Mouse (Mus musculus) hindbrain, embryonic 12.5 days (tissue): ENCODE results near the gene Palmd. TPM values are rescaled to one million over a fixed set of nuclear protein-coding genes. Genes with fewer than 3 reads are reported as not detected.
A peak's percentile ranks its signal among the peaks of the same experiment; 100 is the strongest.

ENCODE experiments used
- ATAC-seq: fragments of 200-750 bp; cut with Nextera tagmentation; 2 replicates; pipeline ENCODE4 v1.8.0; 2017; ENCODE audit warnings: moderate TSS enrichment; ENCODE audit not compliant: low FRiP score
- H3K27ac ChIP-seq: fragments of 300-500 bp; sonication (generic); 2 replicates; pipeline ENCODE4 v1.5.1; 2016; ENCODE audit warnings: mild to moderate bottlenecking
- H3K27me3 ChIP-seq: fragments of 300-500 bp; sonication (generic); 2 replicates; pipeline ENCODE4 v1.6.1; 2016; ENCODE audit warnings: mild to moderate bottlenecking
- H3K36me3 ChIP-seq: fragments of 300-500 bp; sonication (generic); 2 replicates; pipeline ENCODE4 v1.6.1; 2016; ENCODE audit warnings: mild to moderate bottlenecking
- H3K4me1 ChIP-seq: fragments of 300-500 bp; sonication (generic); 2 replicates; pipeline ENCODE4 v1.6.1; 2016
- H3K4me2 ChIP-seq: fragments of 300-500 bp; sonication (generic); replicated peaks from 2 replicates; pipeline ENCODE4 v1.6.1; 2016; ENCODE audit warnings: mild to moderate bottlenecking
- H3K4me3 ChIP-seq: fragments of 300-500 bp; sonication (generic); 2 replicates; pipeline ENCODE4 v1.5.1; 2016; ENCODE audit warnings: mild to moderate bottlenecking
- H3K9ac ChIP-seq: fragments of 300-500 bp; sonication (generic); 2 replicates; pipeline ENCODE4 v1.6.1; 2016; ENCODE audit warnings: mild to moderate bottlenecking, moderate library complexity
- H3K9me3 ChIP-seq: fragments of 300-500 bp; sonication (generic); replicated peaks from 2 replicates; pipeline ENCODE4 v1.6.1; 2016; ENCODE audit warnings: mild to moderate bottlenecking
- WGBS: fragments of 180-500 bp; shearing (Covaris S2); methylation state at CpG from one replicate; pipeline ENCODE4 v1.1.7; 2016; 5-methylcytosine and 5-hydroxymethylcytosine counted together
- polyA plus RNA-seq: library from polyadenylated mRNA; unstranded; fragments of >200 nt; fragmentation: Nextera tagmentation; extraction: Ambion mirVana; gene quantifications from 2 replicates; pipeline ENCODE4 v1.2.1, GENCODE M21; 2016

Gene Palmd
- polyA plus RNA-seq, 1 experiment from 2014 or later = 6.9 TPM

DNA sequence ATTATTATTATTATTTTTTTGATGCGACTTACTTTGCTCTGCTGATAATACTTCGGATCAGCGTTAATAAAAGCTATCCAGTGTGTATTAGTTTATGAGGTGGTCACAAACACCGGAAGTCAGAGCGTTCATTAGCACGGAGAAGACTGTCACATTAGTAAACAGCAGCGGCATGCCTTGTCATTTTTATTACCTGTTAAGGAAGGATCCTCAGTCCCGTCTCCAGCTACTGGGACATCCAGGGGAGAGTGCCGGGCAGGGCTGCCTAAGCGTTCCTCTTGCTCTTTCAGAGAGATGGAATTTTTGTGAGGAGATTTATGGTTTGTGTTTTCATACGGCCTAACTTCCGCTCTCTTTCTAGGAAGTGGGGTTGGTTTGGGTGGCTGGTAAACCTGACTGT is 45.7 kb downstream of the Palmd start:
- WGBS = 86% methylated on average over 12 of the region's 12 CpGs
- H3K4me1 ChIP-seq = no peaks in the 10 kb centered on the region
- no peak overlapping the region for H3K27ac ChIP-seq
- H3K9me3 ChIP-seq = no peaks in the 10 kb centered on the region
- no peak overlapping the region for H3K4me2 ChIP-seq
- ATAC-seq = no peak
- H3K27me3 ChIP-seq = no peaks in the 10 kb centered on the region
- H3K9ac ChIP-seq = no peak overlapping the region
- H3K36me3 ChIP-seq = no peaks in the 10 kb centered on the region
- no peak overlapping the region for H3K4me3 ChIP-seq

DNA sequence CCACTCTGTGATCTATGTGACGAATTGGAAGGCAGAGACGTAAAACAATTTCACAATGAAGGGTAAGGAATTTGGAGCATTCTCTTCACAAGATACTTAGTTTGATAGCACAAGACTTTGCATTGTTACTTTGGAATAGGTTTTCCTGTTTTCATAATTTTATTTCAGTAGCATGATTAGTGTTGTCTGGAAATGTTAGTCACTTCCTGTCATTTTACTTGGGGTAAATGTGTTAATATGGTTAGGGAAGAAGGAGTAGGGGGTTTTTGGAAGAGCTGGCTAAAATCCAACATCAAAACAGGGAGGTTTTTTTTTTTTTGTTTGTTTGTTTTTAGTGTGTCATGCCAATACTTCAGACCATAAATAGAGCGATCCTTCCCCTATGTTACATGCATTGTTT is 47.3 kb downstream of the Palmd start:
- H3K4me3 ChIP-seq = no peak overlapping the region
- no peaks in the 10 kb centered on the region for H3K4me1 ChIP-seq
- no peak for ATAC-seq
- no peak overlapping the region for H3K27ac ChIP-seq
- no peaks in the 10 kb centered on the region for H3K27me3 ChIP-seq
- WGBS = 83% methylated on average over 3 of the region's 3 CpGs
- no peaks in the 10 kb centered on the region for H3K36me3 ChIP-seq
- H3K9me3 ChIP-seq = no peaks in the 10 kb centered on the region
- no peak overlapping the region for H3K4me2 ChIP-seq
- no peak overlapping the region for H3K9ac ChIP-seq

DNA sequence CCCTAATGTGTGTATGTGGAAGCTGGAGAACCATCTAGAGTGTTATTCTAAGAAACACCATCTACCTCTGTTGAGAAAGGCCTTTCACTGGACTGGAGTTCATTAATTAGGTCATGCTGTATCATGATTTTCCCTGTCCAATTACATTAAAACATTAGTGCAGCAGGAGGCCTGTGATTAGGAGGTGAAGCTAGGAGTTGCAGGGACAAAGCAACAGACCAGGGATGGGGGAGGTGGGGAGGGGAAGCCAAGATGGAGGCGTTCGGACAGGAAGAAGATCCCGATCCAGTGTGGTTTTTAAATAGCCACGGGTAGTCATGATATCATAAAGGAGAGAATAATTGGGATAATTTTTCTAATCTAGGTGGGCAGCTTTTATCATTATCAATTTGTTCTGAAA is 51.8 kb downstream of the Palmd start:
- Histone ChIP-seq H3K9ac (no peak overlapping the region), H3K27me3 (no peaks in the 10 kb centered on the region), H3K27ac (no peak overlapping the region), H3K9me3 (no peaks in the 10 kb centered on the region), H3K4me3 (no peak overlapping the region), H3K36me3 (no peaks in the 10 kb centered on the region), H3K4me1 (no peaks in the 10 kb centered on the region), H3K4me2 (no peak overlapping the region)
- no peak for ATAC-seq
- WGBS = 94% methylated on average over 4 of the region's 4 CpGs

DNA sequence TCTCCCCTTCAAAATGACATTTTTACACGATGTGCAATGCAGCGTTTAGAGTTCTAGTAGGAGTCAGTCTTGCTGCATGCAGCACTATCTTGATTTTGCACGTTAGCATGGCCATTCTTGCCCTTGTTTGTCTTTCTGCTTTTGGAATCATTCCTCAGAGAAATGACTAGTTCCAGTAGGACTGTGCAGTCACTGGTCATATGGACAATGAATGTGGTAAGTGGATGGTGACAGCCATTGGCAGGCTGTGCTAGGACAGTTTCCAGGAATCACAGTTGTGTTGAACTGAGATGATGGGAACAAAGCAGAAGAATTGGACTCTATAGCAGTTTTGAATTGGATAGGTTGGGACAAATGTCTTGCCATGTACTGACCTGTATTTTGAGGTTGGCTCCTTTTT is 53.9 kb downstream of the Palmd start:
- Histone ChIP-seq H3K4me3 (no peak overlapping the region), H3K4me1 (no peaks in the 10 kb centered on the region), H3K27me3 (no peaks in the 10 kb centered on the region), H3K9ac (no peak overlapping the region), H3K36me3 (no peaks in the 10 kb centered on the region), H3K4me2 (no peak overlapping the region), H3K27ac (no peak overlapping the region), H3K9me3 (no peaks in the 10 kb centered on the region)
- 87% methylated on average over 3 of the region's 3 CpGs for WGBS
- ATAC-seq = no peak

DNA sequence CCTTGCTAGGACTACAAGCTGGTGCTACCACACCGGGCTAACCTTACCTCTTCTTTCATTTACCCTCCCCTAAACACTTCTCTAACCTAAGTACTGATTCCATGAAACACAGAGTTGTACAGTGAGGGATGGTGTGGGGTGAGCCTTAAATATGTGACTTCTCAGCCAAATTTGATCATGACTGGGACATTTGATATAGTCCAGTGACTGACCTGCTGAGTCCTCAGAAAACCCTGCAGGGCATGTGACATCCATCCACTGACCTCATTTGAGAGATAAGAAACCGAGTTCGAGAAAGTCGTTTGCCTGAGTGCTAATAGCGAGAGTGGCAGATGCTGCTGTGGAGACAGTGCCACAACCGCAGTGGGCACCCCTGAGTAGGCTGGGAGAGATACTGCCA is 54.4 kb downstream of the Palmd start:
- Histone ChIP-seq H3K4me1 (no peaks in the 10 kb centered on the region), H3K4me2 (no peak overlapping the region), H3K4me3 (no peak overlapping the region), H3K36me3 (no peaks in the 10 kb centered on the region), H3K27ac (no peak overlapping the region), H3K9me3 (no peaks in the 10 kb centered on the region), H3K9ac (no peak overlapping the region), H3K27me3 (no peaks in the 10 kb centered on the region)
- 92% methylated on average over 6 of the region's 6 CpGs for WGBS
- no peak for ATAC-seq

DNA sequence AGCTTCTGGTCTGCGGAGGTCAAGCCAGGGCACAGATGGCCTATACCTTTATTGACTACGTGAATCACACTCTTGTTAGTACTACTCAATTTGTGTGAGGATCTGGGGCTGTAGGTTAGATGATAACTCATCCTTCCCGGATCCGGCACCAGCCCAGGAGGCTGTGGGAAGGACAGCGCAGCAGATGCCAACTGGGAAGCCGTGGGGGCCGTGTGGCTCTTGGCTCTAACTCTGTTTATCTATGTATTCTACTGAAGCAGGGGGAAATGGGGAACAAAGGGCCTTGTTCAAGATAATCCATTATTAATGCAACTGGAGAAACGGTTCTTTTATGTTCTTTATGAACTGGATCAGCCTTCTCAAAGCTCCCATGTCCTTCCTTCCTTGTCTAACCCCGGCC is 62.2 kb downstream of the Palmd start:
- ATAC-seq = no peak
- Histone ChIP-seq H3K4me1 (no peaks in the 10 kb centered on the region), H3K36me3 (no peaks in the 10 kb centered on the region), H3K9ac (no peak overlapping the region), H3K4me2 (no peak overlapping the region), H3K27ac (no peak overlapping the region), H3K9me3 (no peaks in the 10 kb centered on the region), H3K4me3 (no peak overlapping the region), H3K27me3 (no peaks in the 10 kb centered on the region)
- 67% methylated on average over 9 of the region's 9 CpGs for whole genome bisulfite sequencing

DNA sequence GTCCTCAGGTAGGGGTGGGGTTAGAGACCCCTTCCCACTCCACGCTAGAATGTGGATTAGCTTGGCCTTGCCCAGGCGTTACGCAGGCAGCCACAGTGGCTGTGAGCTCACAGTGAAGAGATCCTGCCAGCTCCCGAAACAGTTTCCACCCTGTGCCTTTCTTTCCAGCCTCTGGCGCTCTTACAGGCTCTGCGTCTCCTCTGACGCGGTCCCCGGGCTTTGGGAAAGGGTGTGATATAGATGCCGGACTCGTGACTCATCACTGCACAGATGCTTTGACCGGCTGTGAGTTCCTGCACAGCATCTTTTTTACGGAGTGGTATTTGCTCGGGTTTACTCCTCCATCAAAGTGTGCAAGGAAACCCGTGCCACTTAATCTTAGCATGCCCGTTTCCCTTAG is 62.9 kb downstream of the Palmd start:
- H3K9me3 ChIP-seq = no peaks in the 10 kb centered on the region
- H3K4me2 ChIP-seq = no peak overlapping the region
- H3K27me3 ChIP-seq = no peaks in the 10 kb centered on the region
- H3K9ac ChIP-seq = no peak overlapping the region
- no peaks in the 10 kb centered on the region for H3K4me1 ChIP-seq
- no peak for ATAC-seq
- 89% methylated on average over 16 of the region's 16 CpGs for WGBS
- no peak overlapping the region for H3K27ac ChIP-seq
- H3K4me3 ChIP-seq = no peak overlapping the region
- no peaks in the 10 kb centered on the region for H3K36me3 ChIP-seq

DNA sequence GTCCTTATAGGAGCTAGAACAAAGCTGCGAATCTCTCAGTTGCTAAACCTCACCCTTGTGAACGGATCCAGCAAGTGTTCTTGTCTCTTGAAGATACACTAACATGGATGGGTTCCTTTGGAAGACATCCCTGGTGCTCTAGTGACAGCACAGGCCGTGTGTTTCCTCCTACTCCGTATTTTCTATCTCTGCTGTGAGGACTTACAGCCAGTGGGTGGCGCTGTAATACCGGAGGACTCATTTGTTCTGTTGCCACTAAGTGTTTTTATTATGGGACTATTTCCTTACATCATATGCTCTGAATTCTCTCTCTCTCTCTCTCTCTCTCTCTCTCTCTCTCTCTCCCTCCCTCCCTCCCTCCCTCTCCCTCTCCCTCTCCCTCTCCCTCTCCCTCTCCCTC is 64.6 kb downstream of the Palmd start:
- no peak overlapping the region for H3K27ac ChIP-seq
- H3K9ac ChIP-seq = 0 out of 2 replicates have a peak overlapping the region, but pooled peaks have one; percentile 27
- H3K4me2 ChIP-seq = no peak overlapping the region
- no peak overlapping the region for H3K4me3 ChIP-seq
- WGBS = 22% methylated on average over 6 of the region's 6 CpGs
- no peaks in the 10 kb centered on the region for H3K36me3 ChIP-seq
- H3K4me1 ChIP-seq = no peaks in the 10 kb centered on the region
- ATAC-seq = 0 out of 2 replicates have a peak, but pooled peaks have one; percentile 39
- no peaks in the 10 kb centered on the region for H3K27me3 ChIP-seq
- no peaks in the 10 kb centered on the region for H3K9me3 ChIP-seq

DNA sequence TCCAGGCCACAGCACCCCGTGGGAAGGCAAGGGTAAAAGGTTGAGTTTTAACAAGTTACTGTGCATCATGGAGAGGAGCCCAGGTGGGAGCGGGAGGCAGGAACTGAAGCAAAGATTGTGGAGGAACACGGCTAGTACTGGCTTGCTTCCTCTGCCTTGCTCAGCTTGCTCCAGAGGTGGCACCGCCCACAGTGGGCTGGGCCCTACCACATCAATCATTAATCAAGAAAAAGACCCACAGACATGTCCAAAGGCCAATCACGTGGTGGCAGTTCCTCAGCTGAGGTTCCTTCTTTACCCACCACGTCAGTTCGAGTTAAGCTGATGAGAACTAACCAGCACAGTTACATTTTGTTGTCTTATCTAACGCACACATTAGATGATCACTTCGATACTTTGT is 75.9 kb downstream of the Palmd start:
- H3K9ac ChIP-seq = no peak overlapping the region
- no peak overlapping the region for H3K4me2 ChIP-seq
- H3K4me1 ChIP-seq = peaks cover 6% of the 10 kb centered on the region; the same call in 1 of the 2 replicates
- H3K27me3 ChIP-seq = no peaks in the 10 kb centered on the region
- WGBS = 83% methylated on average over 9 of the region's 9 CpGs
- no peaks in the 10 kb centered on the region for H3K9me3 ChIP-seq
- ATAC-seq = no peak
- H3K36me3 ChIP-seq = no peaks in the 10 kb centered on the region
- no peak overlapping the region for H3K4me3 ChIP-seq
- H3K27ac ChIP-seq = no peak overlapping the region

DNA sequence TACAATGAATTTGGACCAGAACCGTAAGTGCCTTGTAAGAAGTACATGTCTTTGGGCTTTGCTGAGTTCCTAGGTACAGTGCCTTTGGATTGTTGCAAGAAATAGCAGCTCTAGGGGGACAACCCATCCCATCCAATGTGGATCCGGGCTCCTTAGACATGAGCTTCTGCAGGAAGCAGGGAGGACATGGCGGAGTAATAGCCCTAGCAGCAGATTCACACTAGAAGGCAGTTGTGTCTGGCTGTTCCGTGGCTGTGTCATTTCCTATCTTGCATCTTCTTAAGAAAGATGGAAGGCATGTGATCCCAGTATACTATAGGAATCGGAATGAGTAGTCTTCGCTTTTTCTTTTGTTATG is 76.6 kb downstream of the Palmd start:
- Histone ChIP-seq H3K9me3 (no peaks in the 10 kb centered on the region), H3K4me3 (no peak overlapping the region), H3K27ac (no peak overlapping the region), H3K36me3 (no peaks in the 10 kb centered on the region), H3K4me1 (peaks cover 6% of the 10 kb centered on the region; the same call in 1 of the 2 replicates), H3K4me2 (0 out of 2 replicates have a peak overlapping the region, but pooled peaks have one; percentile 19), H3K9ac (no peak overlapping the region), H3K27me3 (no peaks in the 10 kb centered on the region)
- WGBS = 88% methylated on average over 6 of the region's 6 CpGs
- 0 out of 2 replicates have a peak, but pooled peaks have one; percentile 50 for ATAC-seq

DNA sequence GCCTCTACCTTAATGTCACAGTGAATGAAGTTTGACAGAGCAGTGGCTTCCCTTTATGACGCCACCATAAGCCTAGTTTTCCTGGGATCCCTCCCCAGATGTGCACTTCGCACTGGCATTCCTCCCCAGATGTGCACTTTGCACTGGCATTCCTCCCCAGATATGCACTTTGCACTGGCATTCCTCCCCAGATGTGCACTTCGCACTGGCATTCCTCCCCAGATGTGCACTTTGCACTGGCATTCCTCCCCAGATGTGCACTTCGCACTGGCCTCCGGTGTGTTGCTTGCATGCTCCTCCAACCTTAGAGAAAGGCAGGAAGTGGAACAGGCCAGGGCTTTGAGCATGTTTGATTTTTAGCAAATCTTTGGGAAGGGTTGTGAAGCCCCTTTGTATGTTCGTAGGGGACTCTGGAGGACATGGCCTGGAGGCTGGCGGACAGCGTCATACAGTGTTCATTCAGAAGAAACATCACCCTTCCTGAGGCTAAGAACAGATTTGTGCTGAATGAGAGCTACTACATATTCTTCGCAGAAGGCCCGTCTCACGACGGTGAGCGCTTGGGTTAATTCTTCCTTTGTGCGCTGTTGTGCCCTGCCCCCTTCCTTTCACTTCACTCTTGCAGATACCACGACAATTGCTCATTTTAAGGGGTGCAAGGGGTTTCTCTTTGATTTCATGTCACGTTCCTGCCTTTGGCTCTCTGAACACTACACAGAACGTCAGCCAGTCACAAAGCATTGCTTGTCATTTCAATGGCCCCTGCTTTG is 77.2 kb downstream of the Palmd start:
- no peak overlapping the region for H3K4me3 ChIP-seq
- no peaks in the 10 kb centered on the region for H3K9me3 ChIP-seq
- H3K27ac ChIP-seq = no peak overlapping the region
- peak; percentile 63 for ATAC-seq
- no peak overlapping the region for H3K9ac ChIP-seq
- peak overlapping the region; percentile 19; the same call in 1 of the 2 replicates for H3K4me2 ChIP-seq
- H3K36me3 ChIP-seq = no peaks in the 10 kb centered on the region
- no peaks in the 10 kb centered on the region for H3K27me3 ChIP-seq
- H3K4me1 ChIP-seq = peaks cover 6% of the 10 kb centered on the region; the same call in 1 of the 2 replicates
- WGBS = 65% methylated on average over 17 of the region's 17 CpGs

DNA sequence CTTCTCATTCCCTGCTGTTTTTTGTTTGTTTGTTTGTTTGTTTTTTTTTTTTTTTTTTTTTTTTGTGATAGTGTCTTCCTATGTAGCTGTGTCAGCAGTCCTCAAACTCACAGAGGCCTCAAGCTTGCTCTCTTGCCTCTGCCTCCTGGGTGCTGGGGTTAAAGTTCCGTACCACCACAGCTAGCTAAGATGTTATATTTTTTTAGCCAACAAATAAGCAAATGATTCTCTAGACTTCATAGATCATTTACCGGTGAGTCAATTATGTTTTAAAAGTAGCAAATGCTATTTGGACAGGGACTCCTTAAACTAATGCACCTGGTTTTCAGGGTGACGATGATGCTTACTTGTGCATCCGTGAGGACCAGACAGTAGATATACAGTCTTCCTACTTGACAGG is 78.2 kb downstream of the Palmd start:
- 96% methylated on average over 4 of the region's 4 CpGs for WGBS
- Histone ChIP-seq H3K4me3 (no peak overlapping the region), H3K27ac (no peak overlapping the region), H3K36me3 (no peaks in the 10 kb centered on the region), H3K9ac (no peak overlapping the region), H3K4me2 (no peak overlapping the region), H3K4me1 (peaks cover 6% of the 10 kb centered on the region; the same call in 1 of the 2 replicates), H3K27me3 (no peaks in the 10 kb centered on the region), H3K9me3 (no peaks in the 10 kb centered on the region)
- ATAC-seq = no peak

DNA sequence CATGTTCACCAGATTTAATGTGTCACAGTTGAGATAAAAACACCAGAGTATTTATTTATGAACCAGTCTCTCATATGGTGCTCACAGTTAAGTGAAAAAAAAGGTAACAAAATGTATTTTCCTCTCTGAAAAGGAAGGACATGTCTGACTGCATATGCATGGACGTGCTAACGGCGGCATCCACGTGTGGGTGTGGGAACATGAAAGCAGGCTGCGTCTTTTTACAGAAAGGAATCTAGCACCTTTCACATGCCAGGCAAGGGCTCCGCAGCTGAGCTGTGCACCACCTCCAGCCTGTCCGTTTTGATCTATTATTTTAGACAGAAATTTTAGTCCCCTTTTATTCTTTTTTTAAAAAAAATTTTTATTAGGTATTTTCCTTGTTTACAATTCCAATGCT is 79.4 kb downstream of the Palmd start:
- Histone ChIP-seq H3K4me1 (peaks cover 6% of the 10 kb centered on the region; the same call in 1 of the 2 replicates), H3K36me3 (no peaks in the 10 kb centered on the region), H3K27me3 (no peaks in the 10 kb centered on the region), H3K4me2 (no peak overlapping the region), H3K27ac (no peak overlapping the region), H3K4me3 (no peak overlapping the region), H3K9me3 (no peaks in the 10 kb centered on the region), H3K9ac (no peak overlapping the region)
- ATAC-seq = no peak
- WGBS = 90% methylated on average over 7 of the region's 7 CpGs
